15 mouse cellular contexts compared by ENCODE assay signal in genomic region chr4:57656388-57656787, GRCm38 (mm10).
DNase-seq lines count a peak whose midpoint lies in the region; ATAC-seq lines count a peak whose summit lies in the region.
"Had no signal": no experiment of that assay in that cellular context is flagged by ENCODE, and none has a peak within 500 bp of the region (broad histone marks: within the 10 kb centered on the region; RNA-seq: fewer than 3 reads in every experiment).

No protein-coding gene starts in this region.

- H3K27me3 ChIP-seq in heart, embryonic 12.5 days (replicated peaks) = no peaks in the 10 kb centered on the region
- H3K27me3 ChIP-seq in midbrain, embryonic 13.5 days = no peaks in the 10 kb centered on the region
- H3K27me3 ChIP-seq: embryonic facial prominence, embryonic 12.5 days; limb, embryonic 15.5 days; lung, embryonic 15.5 days had no signal

- H3K9ac ChIP-seq in heart, embryonic 12.5 days = no peak overlapping the region
- no peak overlapping the region for H3K9ac ChIP-seq in midbrain, embryonic 13.5 days (replicated peaks)
- H3K9ac ChIP-seq: embryonic facial prominence, embryonic 12.5 days; limb, embryonic 15.5 days; lung, embryonic 15.5 days had no signal

- DNase-seq in heart, adult 11 months = peak; percentile 68
- DNase-seq in cerebellum, adult 11-12 months = peak; percentile 42
- peak; percentile 55 to 87 for DNase-seq in layer of hippocampus, adult 18-20 months (ENCODE audit: low spot score in 2 of 2)
- peak; percentile 66 for DNase-seq in thymus, postnatal 0 days (ENCODE audit: low spot score)
- no peak for DNase-seq in spleen, adult 18-20 months
- no peak for DNase-seq in spleen, postnatal 36 days (ENCODE audit: low spot score in 2 of 2)
- DNase-seq: adrenal gland, postnatal 36 days had no signal

- 68% methylated on average over 12 of the region's 12 CpGs for WGBS in heart, embryonic 12.5 days
- 94% methylated on average over 12 of the region's 12 CpGs for WGBS in midbrain, embryonic 13.5 days

- H3K4me3 ChIP-seq in heart, embryonic 12.5 days = no peak overlapping the region
- no peak overlapping the region for H3K4me3 ChIP-seq in midbrain, embryonic 13.5 days (replicated peaks)
- H3K4me3 ChIP-seq: embryonic facial prominence, embryonic 12.5 days; left cerebral cortex, adult 2 months; limb, embryonic 15.5 days; lung, embryonic 15.5 days had no signal

- H3K4me1 ChIP-seq in heart, embryonic 12.5 days (replicated peaks) = peaks cover 18% of the 10 kb centered on the region
- H3K4me1 ChIP-seq in midbrain, embryonic 13.5 days (replicated peaks) = peaks cover 16% of the 10 kb centered on the region
- H3K4me1 ChIP-seq: embryonic facial prominence, embryonic 12.5 days; limb, embryonic 15.5 days; lung, embryonic 15.5 days had no signal

- peaks cover 61% of the 10 kb centered on the region for H3K36me3 ChIP-seq in heart, embryonic 12.5 days
- no peaks in the 10 kb centered on the region for H3K36me3 ChIP-seq in midbrain, embryonic 13.5 days

- no peak overlapping the region for H3K4me2 ChIP-seq in heart, embryonic 12.5 days
- no peak overlapping the region for H3K4me2 ChIP-seq in midbrain, embryonic 13.5 days (replicated peaks)
- H3K4me2 ChIP-seq: embryonic facial prominence, embryonic 12.5 days; heart, embryonic 11.5 days; limb, embryonic 15.5 days; lung, embryonic 15.5 days had no signal

- no peaks in the 10 kb centered on the region for H3K9me3 ChIP-seq in heart, embryonic 12.5 days (replicated peaks)
- H3K9me3 ChIP-seq in midbrain, embryonic 13.5 days = no peaks in the 10 kb centered on the region
- H3K9me3 ChIP-seq: embryonic facial prominence, embryonic 12.5 days; limb, embryonic 15.5 days; lung, embryonic 15.5 days had no signal

- H3K27ac ChIP-seq in heart, embryonic 12.5 days (ENCODE audit: poor library complexity, severe bottlenecking) = no peak overlapping the region
- no peak overlapping the region for H3K27ac ChIP-seq in midbrain, embryonic 13.5 days
- H3K27ac ChIP-seq: embryonic facial prominence, embryonic 12.5 days; left cerebral cortex, adult 2 months; limb, embryonic 15.5 days; lung, embryonic 15.5 days had no signal

- ATAC-seq in heart, embryonic 12.5 days (ENCODE audit: insufficient number of reproducible peaks, low FRiP score) = no peak
- no peak for ATAC-seq in midbrain, embryonic 13.5 days
- ATAC-seq: activated CD4-positive, CD25-positive, alpha-beta regulatory T cell, adult 4 months had no signal

Comparison
In these comparisons a context has a peak if more than half of its experiments do, and no peak if none do; other contexts are left out.
1. DNase-seq: peak in heart, adult 11 months (single experiment), cerebellum, adult 11-12 months (single experiment), layer of hippocampus, adult 18-20 months (2 of 2) and thymus, postnatal 0 days (single experiment); none in spleen, adult 18-20 months (0 of 2) and spleen, postnatal 36 days (0 of 2).